Mouse (Mus musculus): ENCODE measurements at regions not wholly inside any gene's neighbourhood (a gene's known extent, or its start where the extent isn't known, plus 50 kb on each side); places are given as distances from the start of the nearest gene placed in this dataset.

GRCm38 (mm10) chr6:148514645-148515044 lies 70.5 kb upstream of the Tmtc1 start:
- H3K36me3 ChIP-seq (replicated peaks in 1 of 2; ENCODE audit: control insufficient read depth in 1 of 2, insufficient read depth in 1 of 2, low read length in 1 of 2): no peaks in the 10 kb centered on the region
- H3K27me3 ChIP-seq (replicated peaks): no peaks in the 10 kb centered on the region
- no peak for TF ChIP-seq CHD1 (IDR thresholded peaks at IDR 0.05; ENCODE audit: low read depth, low read length)
- no peak for TF ChIP-seq KAT2A (IDR thresholded peaks at IDR 0.05; ENCODE audit: insufficient replicate concordance, low read length)
- TF ChIP-seq ETS1 (conservative IDR thresholded peaks at IDR 0.05; ENCODE audit: low read depth, low read length): no peak
- TF ChIP-seq ZC3H11A (IDR thresholded peaks at IDR 0.05; ENCODE audit: low read depth, low read length): no peak
- no peak for TF ChIP-seq E2F4 (IDR thresholded peaks at IDR 0.05; ENCODE audit: insufficient replicate concordance, low read depth, low read length)
- no peak for TF ChIP-seq PAX5 (IDR thresholded peaks at IDR 0.05; ENCODE audit: low read length)
- no peak for TF ChIP-seq TCF12 (IDR thresholded peaks at IDR 0.05; ENCODE audit: low read depth, low read length)
- no peak for TF ChIP-seq JUND (conservative IDR thresholded peaks at IDR 0.05; ENCODE audit: low read depth, low read length)
- TF ChIP-seq GABPA (IDR thresholded peaks at IDR 0.05; ENCODE audit: insufficient replicate concordance, low read depth, low read length): no peak
- no peak for TF ChIP-seq JUN (IDR thresholded peaks at IDR 0.05; ENCODE audit: insufficient read depth, low read depth, low read length)
- TF ChIP-seq RAD21 (IDR thresholded peaks at IDR 0.05; ENCODE audit: low read depth, low read length): no peak
- no peak for TF ChIP-seq SIN3A (IDR thresholded peaks at IDR 0.05; ENCODE audit: low read length)
- no peak for TF ChIP-seq MAFK (IDR thresholded peaks at IDR 0.05; ENCODE audit: insufficient replicate concordance, low read length)
- TF ChIP-seq CHD2 (IDR thresholded peaks at IDR 0.05; ENCODE audit: low read length): no peak
- TF ChIP-seq MXI1 (IDR thresholded peaks at IDR 0.05; ENCODE audit: low read depth, low read length): no peak
- TF ChIP-seq MYC (IDR thresholded peaks at IDR 0.05; ENCODE audit: low read depth, low read length): no peak
- no peak for TF ChIP-seq ELF1 (IDR thresholded peaks at IDR 0.05; ENCODE audit: low read depth, low read length)
- TF ChIP-seq POLR2A (IDR thresholded peaks at IDR 0.05; ENCODE audit: low read depth, low read length): no peak
- TF ChIP-seq UBTF (IDR thresholded peaks at IDR 0.05; ENCODE audit: low read depth, low read length): no peak
- H3K27ac ChIP-seq (ENCODE audit: insufficient read depth, low read depth): no peak overlapping the region
- no peak for DNase-seq (ENCODE audit: extremely low read depth)
- no peak overlapping the region for H3K4me2 ChIP-seq (ENCODE audit: insufficient read depth, low read depth, poor library complexity, severe bottlenecking)
- in situ Hi-C loops (cut with MboI; ENCODE audit: low pct_ligation_motif_present, low pct_unique_long_range_greater_than_20kb, low sequenced_read_pairs): no loop called here
- H3K9me3 ChIP-seq (replicated peaks; ENCODE audit: low read length): no peaks in the 10 kb centered on the region
- dilution Hi-C loops (cut with MboI; ENCODE audit: extremely low pct_ligation_motif_present, extremely low pct_unique_long_range_greater_than_20kb, low sequenced_read_pairs): no loop called here
- H3K79me2 ChIP-seq (replicated peaks; ENCODE audit: control insufficient read depth, extremely low read depth, insufficient read depth, poor library complexity, severe bottlenecking): no peaks in the 10 kb centered on the region
- H3K4me1 ChIP-seq (ENCODE audit: control insufficient read depth in 1 of 2, insufficient read depth in 2 of 2): peaks cover 3 to 46% of the 10 kb centered on the region in 2 experiments; a peak in 3 of 4 replicates
- no peak overlapping the region for H3K9ac ChIP-seq (ENCODE audit: insufficient read depth, low read depth)
- H3K4me3 ChIP-seq (replicated peaks in 1 of 3; ENCODE audit: low read depth in 2 of 3, low read length in 2 of 3, poor library complexity in 1 of 3): no peak overlapping the region

DNA sequence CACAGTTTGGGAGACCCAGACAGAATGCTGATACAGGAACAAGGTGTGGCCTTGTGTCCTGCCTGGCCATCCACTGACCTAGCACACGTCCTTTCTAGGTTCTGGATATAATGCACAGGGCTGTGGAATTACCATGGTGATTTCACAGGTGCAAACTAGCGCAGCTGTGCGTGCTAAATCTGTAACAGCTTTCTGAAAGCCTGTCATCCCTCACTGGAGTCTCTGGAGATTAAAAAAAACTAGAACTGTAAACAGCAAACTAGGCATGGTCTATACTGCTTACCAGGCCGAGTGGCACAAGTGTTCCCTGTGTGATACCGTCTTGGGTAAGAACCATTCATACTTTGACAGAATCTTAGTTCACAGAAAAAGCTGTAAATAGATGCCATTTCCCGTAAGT lies 69.9 kb upstream of the Tmtc1 start:
- H3K4me3 ChIP-seq (replicated peaks in 1 of 3; ENCODE audit: low read depth in 2 of 3, low read length in 2 of 3, poor library complexity in 1 of 3): no peak overlapping the region
- H3K4me2 ChIP-seq (ENCODE audit: insufficient read depth, low read depth, poor library complexity, severe bottlenecking): no peak overlapping the region
- peak; percentile 39 for DNase-seq (ENCODE audit: extremely low read depth)
- no peaks in the 10 kb centered on the region for H3K27me3 ChIP-seq (replicated peaks)
- H3K9ac ChIP-seq (ENCODE audit: insufficient read depth, low read depth): no peak overlapping the region
- H3K4me1 ChIP-seq (ENCODE audit: control insufficient read depth in 1 of 2, insufficient read depth in 2 of 2): peaks cover 3 to 43% of the 10 kb centered on the region in 2 experiments; a peak in 3 of 4 replicates
- in situ Hi-C loops (cut with MboI; ENCODE audit: low pct_ligation_motif_present, low pct_unique_long_range_greater_than_20kb, low sequenced_read_pairs) (no loop called here), dilution Hi-C loops (cut with MboI; ENCODE audit: extremely low pct_ligation_motif_present, extremely low pct_unique_long_range_greater_than_20kb, low sequenced_read_pairs) (no loop called here)
- no peaks in the 10 kb centered on the region for H3K79me2 ChIP-seq (replicated peaks; ENCODE audit: control insufficient read depth, extremely low read depth, insufficient read depth, poor library complexity, severe bottlenecking)
- no peaks in the 10 kb centered on the region for H3K9me3 ChIP-seq (replicated peaks; ENCODE audit: low read length)
- H3K27ac ChIP-seq (ENCODE audit: insufficient read depth, low read depth): no peak overlapping the region
- no peaks in the 10 kb centered on the region for H3K36me3 ChIP-seq (replicated peaks in 1 of 2; ENCODE audit: control insufficient read depth in 1 of 2, insufficient read depth in 1 of 2, low read length in 1 of 2)
- TF ChIP-seq TBP (conservative IDR thresholded peaks at IDR 0.05; ENCODE audit: low read depth, low read length) (no peak), ELF1 (IDR thresholded peaks at IDR 0.05; ENCODE audit: low read depth, low read length) (no peak), MYC (IDR thresholded peaks at IDR 0.05; ENCODE audit: low read depth, low read length) (no peak), JUN (IDR thresholded peaks at IDR 0.05; ENCODE audit: insufficient read depth, low read depth, low read length) (no peak), NELFE (IDR thresholded peaks at IDR 0.05; ENCODE audit: low read depth, low read length) (no peak), ZNF384 (IDR thresholded peaks at IDR 0.05; ENCODE audit: low read depth, low read length) (peak; percentile 81), USF1 (IDR thresholded peaks at IDR 0.05; ENCODE audit: low read depth, low read length) (no peak), KAT2A (IDR thresholded peaks at IDR 0.05; ENCODE audit: insufficient replicate concordance, low read length) (no peak), ETS1 (conservative IDR thresholded peaks at IDR 0.05; ENCODE audit: low read depth, low read length) (peak; percentile 36; the same call in 1 of the 2 replicates), MAZ (IDR thresholded peaks at IDR 0.05; ENCODE audit: low read depth, low read length) (no peak), ZC3H11A (IDR thresholded peaks at IDR 0.05; ENCODE audit: low read depth, low read length) (no peak), SMC3 (IDR thresholded peaks at IDR 0.05; ENCODE audit: low read depth, low read length) (no peak), MEF2A (IDR thresholded peaks at IDR 0.05; ENCODE audit: borderline replicate concordance, low read depth, low read length) (peak; percentile 77; the same call in 1 of the 2 replicates), CHD1 (IDR thresholded peaks at IDR 0.05; ENCODE audit: low read depth, low read length) (no peak), GABPA (IDR thresholded peaks at IDR 0.05; ENCODE audit: insufficient replicate concordance, low read depth, low read length) (no peak), TCF12 (IDR thresholded peaks at IDR 0.05; ENCODE audit: low read depth, low read length) (peak; percentile 72; the same call in 1 of the 2 replicates), POLR2A (IDR thresholded peaks at IDR 0.05; ENCODE audit: low read depth, low read length) (no peak), PAX5 (IDR thresholded peaks at IDR 0.05; ENCODE audit: low read length) (no peak), RCOR1 (conservative IDR thresholded peaks at IDR 0.05; ENCODE audit: low read depth, low read length) (no peak), SIN3A (IDR thresholded peaks at IDR 0.05; ENCODE audit: low read length) (no peak), POLR2AphosphoS2 (IDR thresholded peaks at IDR 0.05; ENCODE audit: low read depth, low read length) (no peak), BHLHE40 (IDR thresholded peaks at IDR 0.05; ENCODE audit: low read depth, low read length) (no peak), EP300 (IDR thresholded peaks at IDR 0.05; ENCODE audit: low read length) (peak; percentile 39; the same call in 1 of the 2 replicates), HCFC1 (IDR thresholded peaks at IDR 0.05; ENCODE audit: low read depth, low read length) (no peak), UBTF (IDR thresholded peaks at IDR 0.05; ENCODE audit: low read depth, low read length) (no peak)
